Mouse (Mus musculus): ENCODE results near the gene Commd8. TPM values are rescaled to one million over a fixed set of nuclear protein-coding genes. Genes with fewer than 3 reads are reported as not detected.

Commd8 gene
- total RNA-seq (2014; rRNA removed) (64.9 and 66.2 TPM in 2 replicates), polyA plus RNA-seq (2015; fragmentation: Nextera tagmentation; extraction: Ambion mirVana) (158 TPM in 2 replicates)

- no peak for TF ChIP-seq CTCF (IDR thresholded peaks at IDR 0.05; ENCODE audit: low read depth)
- no peaks in the 10 kb centered on the region for H3K27me3 ChIP-seq (ENCODE audit: insufficient read depth, low read length)
- H3K9ac ChIP-seq = peak within 1 kb of the TSS; percentile 66
- H3K4me3 ChIP-seq (ENCODE audit: low read depth, low read length) = peak within 1 kb of the TSS; percentile 58
- DNase-seq = peak; percentile 97
- H3K4me1 ChIP-seq (ENCODE audit: insufficient read depth) = peaks cover 12% of the 10 kb centered on the region
- peaks cover 1% of the 10 kb centered on the region; the same call in 1 of the 2 replicates for H3K36me3 ChIP-seq (ENCODE audit: insufficient read depth)
- H3K4me2 ChIP-seq (ENCODE audit: low read depth) = peak within 1 kb of the TSS; percentile 94
- H3K9me3 ChIP-seq (ENCODE audit: low read length) = no peaks in the 10 kb centered on the region
- ATAC-seq = peak; percentile 96
- peak within 1 kb of the TSS; percentile 60 for H3K27ac ChIP-seq (ENCODE audit: low read depth, low read length)
- under 1% methylated on average over 38 of the region's 38 CpGs for whole genome bisulfite sequencing
These were observed at the start of gene Commd8 for GRCm38 (mm10) chr5:72167594-72168284. Commd8 (minus strand) TSS chr5:72168189.

DNA sequence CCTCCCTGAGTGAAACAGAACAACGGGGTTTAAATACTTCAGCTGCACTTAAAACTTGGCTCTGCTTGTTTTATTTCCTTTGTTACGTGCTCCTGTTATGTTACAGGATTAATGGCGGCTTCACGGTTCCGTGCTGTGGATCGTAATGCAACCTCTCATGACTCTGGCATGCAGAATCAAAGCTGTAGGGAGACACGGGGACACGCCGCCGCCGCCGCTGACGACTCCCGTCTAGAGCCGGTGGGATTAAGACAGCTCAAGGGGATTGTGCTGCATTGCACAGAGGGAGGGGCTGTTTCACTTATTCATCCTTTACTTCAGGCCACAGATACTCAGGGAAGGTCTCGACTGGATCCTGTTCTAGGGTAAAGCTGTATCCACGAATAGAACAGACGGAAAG is 43.8 kb upstream of the Commd8 start:
- H3K4me3 ChIP-seq (ENCODE audit: low read depth, low read length) = no peak overlapping the region

GRCm38 (mm10) chr5:72210812-72211139 is 42.8 kb upstream of the Commd8 start:
- no peak overlapping the region for H3K4me2 ChIP-seq (ENCODE audit: low read depth)
- no peaks in the 10 kb centered on the region for H3K4me1 ChIP-seq (ENCODE audit: insufficient read depth)
- no peak for ATAC-seq
- H3K4me3 ChIP-seq (ENCODE audit: low read depth, low read length) = no peak overlapping the region
- no peak overlapping the region for H3K27ac ChIP-seq (ENCODE audit: low read depth, low read length)
- H3K9me3 ChIP-seq (ENCODE audit: low read length) = no peaks in the 10 kb centered on the region
- H3K9ac ChIP-seq = no peak overlapping the region
- TF ChIP-seq CTCF (IDR thresholded peaks at IDR 0.05; ENCODE audit: low read depth) = no peak
- H3K27me3 ChIP-seq (ENCODE audit: insufficient read depth, low read length) = no peaks in the 10 kb centered on the region
- no peak for DNase-seq
- no peaks in the 10 kb centered on the region for H3K36me3 ChIP-seq (ENCODE audit: insufficient read depth)
- WGBS = 71% methylated on average over 5 of the region's 5 CpGs

More for the DNA sequence above, 43.8 kb upstream of the Commd8 start:
- 79% methylated on average over 18 of the region's 18 CpGs for WGBS
- Histone ChIP-seq H3K27me3 (ENCODE audit: insufficient read depth, low read length) (no peaks in the 10 kb centered on the region), H3K4me2 (ENCODE audit: low read depth) (no peak overlapping the region), H3K36me3 (ENCODE audit: insufficient read depth) (no peaks in the 10 kb centered on the region), H3K4me1 (ENCODE audit: insufficient read depth) (no peaks in the 10 kb centered on the region), H3K9ac (no peak overlapping the region), H3K9me3 (ENCODE audit: low read length) (no peaks in the 10 kb centered on the region), H3K27ac (ENCODE audit: low read depth, low read length) (no peak overlapping the region)
- ATAC-seq = no peak
- TF ChIP-seq CTCF (IDR thresholded peaks at IDR 0.05; ENCODE audit: low read depth) = no peak
- no peak for DNase-seq

DNA sequence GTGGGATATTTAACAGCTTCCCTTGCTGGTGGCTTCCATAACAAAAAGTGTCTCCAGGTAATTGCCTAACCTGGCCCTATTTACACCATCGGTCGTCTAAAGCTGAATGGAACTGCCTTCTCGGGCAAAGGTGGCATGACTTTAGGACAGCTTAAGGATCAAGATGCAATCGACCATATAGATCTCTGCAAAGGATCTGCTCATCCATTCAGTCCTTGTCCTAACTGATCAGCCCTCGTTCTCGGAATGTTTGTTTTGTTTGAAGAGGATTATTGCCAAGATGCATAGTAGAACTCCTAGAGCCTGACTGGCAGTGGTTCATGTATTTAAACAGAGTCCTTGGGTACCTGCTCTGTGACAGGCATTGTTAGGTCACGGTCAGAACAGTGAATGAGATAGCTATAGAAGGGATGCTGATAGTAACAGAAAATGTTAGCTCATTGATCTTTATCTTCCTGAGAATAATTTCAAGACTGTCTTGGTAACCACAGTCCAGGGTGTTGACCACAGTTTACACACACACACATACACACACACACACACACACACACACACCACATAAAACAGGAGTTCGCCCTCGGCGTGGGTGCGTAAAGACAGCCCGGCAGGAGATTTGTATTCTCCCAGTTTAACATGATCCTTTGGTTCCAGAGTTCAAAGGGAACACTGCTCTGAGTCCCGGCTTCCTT is 42.3 kb upstream of the Commd8 start:
- Histone ChIP-seq H3K4me1 (ENCODE audit: insufficient read depth) (no peaks in the 10 kb centered on the region), H3K4me2 (ENCODE audit: low read depth) (no peak overlapping the region), H3K27me3 (ENCODE audit: insufficient read depth, low read length) (no peaks in the 10 kb centered on the region), H3K27ac (ENCODE audit: low read depth, low read length) (no peak overlapping the region), H3K36me3 (ENCODE audit: insufficient read depth) (no peaks in the 10 kb centered on the region), H3K4me3 (ENCODE audit: low read depth, low read length) (no peak overlapping the region), H3K9me3 (ENCODE audit: low read length) (no peaks in the 10 kb centered on the region), H3K9ac (no peak overlapping the region)
- 67% methylated on average over 13 of the region's 13 CpGs for WGBS
- no peak for TF ChIP-seq CTCF (IDR thresholded peaks at IDR 0.05; ENCODE audit: low read depth)
- DNase-seq (no peak), ATAC-seq (no peak)

- H3K36me3 ChIP-seq (ENCODE audit: insufficient read depth) = no peaks in the 10 kb centered on the region
- 0 out of 2 replicates have a peak, but pooled peaks cover 7% of the 10 kb centered on the region for H3K4me1 ChIP-seq (ENCODE audit: insufficient read depth)
- H3K27ac ChIP-seq (ENCODE audit: low read depth, low read length) = no peak overlapping the region
- no peak overlapping the region for H3K4me2 ChIP-seq (ENCODE audit: low read depth)
- TF ChIP-seq CTCF (IDR thresholded peaks at IDR 0.05; ENCODE audit: low read depth) = no peak
- H3K27me3 ChIP-seq (ENCODE audit: insufficient read depth, low read length) = no peaks in the 10 kb centered on the region
- H3K9ac ChIP-seq = no peak overlapping the region
- no peak for ATAC-seq
- no peaks in the 10 kb centered on the region for H3K9me3 ChIP-seq (ENCODE audit: low read length)
- H3K4me3 ChIP-seq (ENCODE audit: low read depth, low read length) = no peak overlapping the region
- no peak for DNase-seq
- WGBS = 100% methylated on average over 1 of the region's 1 CpGs
These were observed 40.5 kb upstream of the Commd8 start for GRCm38 (mm10) chr5:72208515-72208914.

GRCm38 (mm10) chr5:72205271-72205670 is 37.3 kb upstream of the Commd8 start:
- Histone ChIP-seq H3K27ac (ENCODE audit: low read depth, low read length) (no peak overlapping the region), H3K27me3 (ENCODE audit: insufficient read depth, low read length) (no peaks in the 10 kb centered on the region), H3K4me3 (ENCODE audit: low read depth, low read length) (no peak overlapping the region), H3K36me3 (ENCODE audit: insufficient read depth) (no peaks in the 10 kb centered on the region), H3K9ac (no peak overlapping the region), H3K9me3 (ENCODE audit: low read length) (no peaks in the 10 kb centered on the region), H3K4me2 (ENCODE audit: low read depth) (no peak overlapping the region), H3K4me1 (ENCODE audit: insufficient read depth) (0 out of 2 replicates have a peak, but pooled peaks cover 9% of the 10 kb centered on the region)
- no peak for ATAC-seq
- 93% methylated on average over 5 of the region's 5 CpGs for WGBS
- DNase-seq = no peak
- TF ChIP-seq CTCF (IDR thresholded peaks at IDR 0.05; ENCODE audit: low read depth) = no peak

- no peaks in the 10 kb centered on the region for H3K36me3 ChIP-seq (ENCODE audit: insufficient read depth)
- no peaks in the 10 kb centered on the region for H3K27me3 ChIP-seq (ENCODE audit: insufficient read depth, low read length)
- no peaks in the 10 kb centered on the region for H3K9me3 ChIP-seq (ENCODE audit: low read length)
- H3K9ac ChIP-seq = no peak overlapping the region
- no peak overlapping the region for H3K4me3 ChIP-seq (ENCODE audit: low read depth, low read length)
- DNase-seq (no peak), ATAC-seq (no peak)
- no peak for TF ChIP-seq CTCF (IDR thresholded peaks at IDR 0.05; ENCODE audit: low read depth)
- WGBS = 90% methylated on average over 2 of the region's 2 CpGs
- H3K4me2 ChIP-seq (ENCODE audit: low read depth) = no peak overlapping the region
- H3K4me1 ChIP-seq (ENCODE audit: insufficient read depth) = 0 out of 2 replicates have a peak, but pooled peaks cover 9% of the 10 kb centered on the region
- no peak overlapping the region for H3K27ac ChIP-seq (ENCODE audit: low read depth, low read length)
These were observed 36.5 kb upstream of the Commd8 start for GRCm38 (mm10) chr5:72204507-72204906.
